Mouse (Mus musculus): ENCODE measurements around the gene Tbcd. TPM values are rescaled to one million over a fixed set of nuclear protein-coding genes. Genes with fewer than 3 reads are reported as not detected.

Tbcd gene
- total RNA-seq (2021): 10 to 100 TPM; 13.9 to 14.3 TPM
- long read RNA-seq, experiment 1, full-length matches to known transcripts: 1 of 2 reads
- long read RNA-seq, experiment 1, partial matches to known transcripts: 1 of 2 reads
- long read RNA-seq, experiment 1, other reads (novel, unspliced or antisense): 0 of 2 reads
- long read RNA-seq, experiment 2, partial matches to known transcripts: 0 of 2 reads
- long read RNA-seq, experiment 2, other reads (novel, unspliced or antisense): 2 of 2 reads

DNA sequence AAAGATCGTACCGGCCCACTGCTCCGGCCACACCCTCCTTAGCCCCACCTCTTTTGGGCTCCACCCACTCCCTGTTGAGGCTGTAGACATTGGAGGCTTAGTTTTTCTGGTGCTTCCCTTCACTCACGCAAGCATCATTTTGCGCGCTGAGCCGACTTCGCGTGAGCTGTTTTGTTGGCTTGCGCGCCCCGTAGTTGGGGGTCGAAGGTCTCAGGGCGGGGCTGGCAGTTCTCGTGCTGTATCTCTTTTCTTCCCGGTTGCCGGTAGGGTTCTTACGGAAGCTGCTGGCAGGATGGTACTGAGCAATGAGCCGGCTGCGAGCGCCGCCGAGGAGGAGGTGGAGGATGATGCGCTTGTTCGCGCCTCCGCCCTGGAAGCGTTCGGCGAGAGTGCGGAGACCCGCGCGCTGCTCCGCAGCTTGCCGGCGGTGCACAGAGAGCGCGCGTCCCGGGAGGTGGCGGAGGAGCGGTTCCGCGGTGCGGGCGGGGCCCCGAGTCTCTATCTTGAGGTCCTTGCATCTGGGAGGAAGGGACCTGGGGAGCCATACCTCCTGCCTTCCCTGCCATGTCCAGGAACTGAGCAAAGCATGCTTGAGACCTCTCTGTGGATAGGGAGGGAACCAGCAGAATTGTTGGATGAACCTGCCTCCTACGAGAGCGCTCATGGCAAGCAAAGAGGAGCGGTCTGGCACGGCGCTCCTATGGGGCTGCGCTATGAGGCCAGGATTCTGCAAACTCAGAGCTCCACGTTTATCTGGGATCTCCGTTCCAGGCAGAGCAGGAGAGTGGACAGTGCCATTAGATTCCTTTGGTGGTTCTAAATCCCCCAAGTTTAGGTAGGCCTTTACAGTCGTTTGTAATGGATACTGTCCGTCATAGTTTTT is at the start of gene Tbcd:
Gene Tbcd (plus strand): TSS at position 197 of the 883 bp plus-strand sequence.
- DNase-seq: peak; percentile 91 to 96
- intact Hi-C loops (cut with DNase I): no loop called here

DNA sequence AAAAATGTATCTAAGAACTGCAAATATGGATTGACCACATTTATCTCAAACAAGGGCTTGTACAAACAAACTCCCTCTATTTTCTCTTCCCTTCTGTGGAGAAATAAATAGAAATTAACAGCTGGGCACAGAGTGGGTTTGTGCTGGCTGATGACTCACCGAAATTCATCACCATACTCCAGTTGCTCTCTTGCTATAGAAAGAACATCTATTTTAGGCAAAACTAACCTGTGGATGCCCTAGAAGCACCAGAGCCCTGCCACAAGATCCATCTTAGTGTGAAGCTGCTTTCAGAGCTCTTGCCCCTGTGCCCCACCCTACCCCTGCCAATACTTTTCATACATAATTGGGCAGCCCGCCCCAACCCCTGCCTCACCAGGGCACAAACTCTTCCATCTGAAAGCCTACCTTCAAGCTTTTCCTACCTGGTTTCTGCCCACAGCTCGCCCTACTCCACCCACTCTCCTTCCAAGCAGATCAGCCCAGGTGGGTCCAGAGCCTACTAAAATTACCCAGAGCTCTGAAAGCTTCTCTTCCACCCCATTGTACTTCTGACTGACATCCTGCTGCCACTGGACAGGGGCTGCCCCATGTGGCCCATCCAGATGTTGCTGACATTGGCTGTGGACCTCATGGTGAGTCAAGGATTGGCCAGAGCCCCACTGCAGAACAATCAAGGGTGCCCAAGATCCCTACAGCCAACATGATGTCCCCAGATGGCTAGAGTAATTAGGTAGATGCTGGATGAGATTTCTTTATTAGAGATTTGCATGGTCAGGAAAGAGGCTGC is 44.2 kb upstream of the Tbcd start:
- intact Hi-C loops (cut with DNase I): no loop called here

DNA sequence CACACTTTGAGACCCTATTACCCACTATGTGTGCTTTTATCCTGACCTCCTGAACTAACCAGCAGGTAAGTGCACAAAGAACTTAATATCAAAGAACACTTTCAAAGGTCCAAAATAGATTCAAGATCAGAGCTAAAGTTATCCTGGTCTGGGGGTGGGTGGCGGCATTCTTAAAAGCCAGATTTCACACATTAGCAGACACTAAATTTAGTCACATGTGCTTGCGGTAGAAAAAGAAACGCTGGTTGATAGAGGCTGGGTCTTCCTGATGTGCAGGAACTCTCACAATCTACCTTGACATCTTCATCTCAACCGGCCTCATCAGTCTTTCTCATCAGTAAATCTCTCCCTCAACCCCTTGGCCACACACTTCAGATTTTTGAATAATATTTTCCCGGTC is 37.0 kb upstream of the Tbcd start:
- intact Hi-C loops (cut with DNase I): no loop called here
- no peak for DNase-seq

More for the DNA sequence above, 44.2 kb upstream of the Tbcd start:
- DNase-seq: no peak

DNA sequence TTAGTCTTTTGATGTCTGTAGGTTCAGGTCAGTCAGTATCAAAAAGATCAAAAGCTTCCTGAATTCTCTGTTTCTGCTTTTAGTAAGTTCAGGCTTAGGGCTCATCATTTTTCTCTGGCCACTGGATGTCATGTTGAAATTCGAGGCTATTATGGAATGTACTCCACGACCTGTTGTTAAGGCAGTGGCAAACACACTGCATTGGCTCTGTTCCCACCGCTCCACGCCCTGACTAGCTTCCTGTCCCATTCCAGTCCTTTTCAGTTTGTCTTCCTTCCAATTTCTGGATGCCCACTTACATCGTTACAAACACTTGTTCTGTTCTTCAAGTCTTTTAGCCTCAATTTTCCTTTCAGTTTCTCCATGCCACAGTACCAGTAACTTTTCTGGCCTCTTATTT is 36.4 kb upstream of the Tbcd start:
- no peak for DNase-seq

DNA sequence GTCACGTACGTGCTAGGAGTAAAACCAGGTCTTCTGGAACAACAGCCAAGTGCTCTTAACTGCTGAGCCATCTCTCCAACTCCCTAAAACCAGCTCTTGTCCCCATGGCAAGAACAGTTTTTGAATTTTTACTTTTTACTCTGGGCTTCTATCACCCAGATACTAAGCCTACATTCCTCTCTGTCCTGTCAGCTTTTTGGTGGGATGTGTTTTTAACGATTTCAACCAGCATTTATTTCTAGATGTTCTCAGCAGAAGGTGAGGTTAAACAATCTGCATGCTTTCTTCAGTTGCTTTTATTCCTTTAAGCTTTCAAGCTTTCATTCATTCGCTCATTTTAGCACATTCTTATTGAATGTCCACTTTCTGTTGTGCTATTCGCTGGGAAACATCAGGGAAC is 33.8 kb upstream of the Tbcd start:
- intact Hi-C loops (cut with DNase I): loop anchor here (2.0 kb wide), 1 partner anchor 29 kb away; the partner anchor contains the start of gene Rab40b

More for the DNA sequence above, 36.4 kb upstream of the Tbcd start:
- intact Hi-C loops (cut with DNase I): no loop called here

DNA sequence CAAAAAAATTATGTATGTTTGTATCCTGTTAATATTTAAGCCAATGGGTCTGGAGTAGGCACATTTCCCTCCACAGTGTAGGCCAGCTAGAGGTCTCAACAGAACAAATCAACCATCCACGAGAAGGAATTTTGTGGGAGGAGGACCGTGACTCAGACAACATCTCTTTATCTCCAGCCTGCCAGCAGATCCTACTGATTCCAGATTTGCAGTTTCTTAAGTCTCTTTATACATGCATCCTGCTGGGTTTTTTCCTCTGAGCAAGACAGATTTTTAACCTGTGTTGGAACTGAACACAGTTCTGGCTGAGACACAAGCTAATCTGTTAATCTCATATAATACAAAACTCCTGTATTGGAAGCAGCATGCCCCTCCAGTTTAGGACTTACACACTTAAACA is 32.8 kb upstream of the Tbcd start:
- intact Hi-C loops (cut with DNase I): loop anchor here (2.0 kb wide), 1 partner anchor 30 kb away; the partner anchor contains the start of gene Rab40b
- DNase-seq: no peak

More for the DNA sequence above, 33.8 kb upstream of the Tbcd start:
- DNase-seq: no peak

DNA sequence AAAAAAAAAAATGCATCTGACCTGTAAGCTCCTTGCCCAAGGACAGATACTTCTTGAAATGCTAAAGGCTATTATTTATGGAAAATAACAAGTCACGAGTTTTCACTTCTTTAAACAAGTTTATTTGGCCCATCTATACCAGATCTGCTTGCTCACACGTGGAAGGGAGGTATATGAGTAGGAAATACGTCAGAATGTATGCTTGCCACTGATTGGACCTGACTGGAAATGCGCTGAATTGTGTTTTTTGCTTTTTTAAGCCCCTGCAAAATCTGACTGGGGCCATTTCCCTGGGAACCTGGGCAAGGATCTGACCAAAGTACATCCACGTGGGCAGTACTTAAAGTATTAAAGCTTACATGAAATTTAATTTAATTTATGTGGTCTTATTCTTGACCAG is 31.4 kb upstream of the Tbcd start:
- intact Hi-C loops (cut with DNase I): loop anchor here (5.0 kb wide), 1 partner anchor 68 kb away; the partner anchor contains the start of gene Wdr45b
- DNase-seq: no peak

DNA sequence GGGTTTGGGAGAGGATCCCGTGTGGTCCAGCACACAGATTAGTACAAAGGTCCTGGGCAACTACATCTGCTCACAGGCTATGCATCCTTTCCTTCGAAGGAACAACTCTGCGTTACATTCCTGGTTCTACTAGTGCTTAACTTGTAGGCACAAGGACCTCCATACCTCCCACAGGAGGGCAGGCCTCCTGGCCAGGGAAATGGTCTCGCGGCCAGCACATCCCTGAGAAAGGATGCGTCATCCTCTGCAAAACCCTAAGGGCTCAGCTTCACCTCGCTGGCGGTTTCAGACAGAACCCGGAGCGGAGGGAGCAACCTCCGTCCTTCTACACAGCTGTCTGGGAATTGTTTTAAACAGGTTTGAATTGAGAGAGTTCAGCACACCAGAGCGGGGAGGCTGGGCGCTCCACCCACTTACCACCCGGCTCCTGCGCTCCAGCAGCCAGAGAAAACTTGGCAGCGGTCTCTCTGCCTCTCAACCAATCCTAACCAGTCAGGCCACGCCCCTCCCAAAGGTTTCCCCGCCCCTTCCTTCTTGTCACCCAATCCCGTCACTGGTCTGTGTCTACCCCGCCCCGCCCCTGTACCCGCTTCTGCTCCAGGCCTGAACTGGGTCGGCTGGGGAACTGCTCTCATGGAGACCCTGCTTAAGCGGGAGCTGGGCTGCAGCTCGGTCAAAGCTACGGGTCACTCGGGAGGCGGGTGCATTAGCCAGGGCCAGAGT is 30.8 kb upstream of the Tbcd start, which contains the start of gene Fn3krp:
Gene Fn3krp (plus strand): TSS at position 572 of the 723 bp plus-strand sequence.
- intact Hi-C loops (cut with DNase I): loop anchor here (5.0 kb wide), 1 partner anchor 69 kb away; the partner anchor contains the start of gene Wdr45b
- DNase-seq: peak; percentile 97 to 99

DNA sequence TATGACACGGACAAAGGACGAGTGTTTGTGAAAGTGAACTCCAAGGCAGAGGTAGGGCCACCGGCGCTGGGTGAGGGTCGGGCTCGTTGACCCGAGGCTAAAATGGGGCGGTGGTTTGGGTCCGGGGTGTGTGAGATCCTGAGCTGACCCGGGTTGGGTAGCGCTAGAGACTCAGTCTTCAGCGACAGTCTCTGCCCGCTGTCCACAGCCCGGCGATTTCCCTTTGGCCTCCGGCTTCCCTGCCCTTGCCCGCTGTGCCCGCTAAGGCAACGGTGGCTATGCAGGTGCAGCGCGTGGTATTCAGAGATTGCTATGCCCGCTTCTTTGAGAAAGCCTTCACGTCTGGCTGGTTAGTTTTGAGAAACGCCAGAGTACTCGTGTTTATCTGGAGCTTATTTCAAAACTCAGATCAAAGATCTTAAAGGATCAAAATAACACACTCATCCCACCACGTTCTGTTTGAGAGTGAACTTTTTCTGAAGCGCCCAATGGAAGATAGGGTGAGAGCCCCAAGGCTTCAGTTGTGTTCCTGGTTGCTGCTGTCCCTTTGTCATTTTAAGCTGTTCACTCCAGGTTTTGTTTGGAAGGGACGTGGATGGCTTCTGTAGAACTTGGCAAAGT is 30.1 kb upstream of the Tbcd start:
- intact Hi-C loops (cut with DNase I): loop anchor here (5.0 kb wide), 1 partner anchor 69 kb away; the partner anchor contains the start of gene Wdr45b
- DNase-seq: no peak

DNA sequence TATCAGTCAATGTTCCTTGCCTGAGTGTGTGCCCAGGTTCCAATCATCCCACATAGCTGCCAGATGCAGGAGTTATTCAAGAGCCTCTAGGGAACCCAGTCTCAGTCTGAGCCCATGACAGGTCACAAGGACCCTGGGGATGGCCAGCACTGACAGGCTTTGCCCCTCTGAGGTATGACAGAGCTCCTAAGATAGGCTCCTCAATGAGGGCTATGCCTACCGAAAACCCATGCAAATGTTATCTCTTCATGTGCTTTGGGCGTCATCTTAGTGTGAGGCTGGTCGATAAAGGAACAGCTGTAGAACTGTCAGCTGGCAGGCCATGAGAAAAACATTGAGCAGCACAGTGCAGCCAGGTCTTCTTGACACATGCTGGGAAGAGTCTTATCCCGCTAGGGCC is 18.4 kb upstream of the Tbcd start:
- DNase-seq: no peak
- intact Hi-C loops (cut with DNase I): no loop called here

DNA sequence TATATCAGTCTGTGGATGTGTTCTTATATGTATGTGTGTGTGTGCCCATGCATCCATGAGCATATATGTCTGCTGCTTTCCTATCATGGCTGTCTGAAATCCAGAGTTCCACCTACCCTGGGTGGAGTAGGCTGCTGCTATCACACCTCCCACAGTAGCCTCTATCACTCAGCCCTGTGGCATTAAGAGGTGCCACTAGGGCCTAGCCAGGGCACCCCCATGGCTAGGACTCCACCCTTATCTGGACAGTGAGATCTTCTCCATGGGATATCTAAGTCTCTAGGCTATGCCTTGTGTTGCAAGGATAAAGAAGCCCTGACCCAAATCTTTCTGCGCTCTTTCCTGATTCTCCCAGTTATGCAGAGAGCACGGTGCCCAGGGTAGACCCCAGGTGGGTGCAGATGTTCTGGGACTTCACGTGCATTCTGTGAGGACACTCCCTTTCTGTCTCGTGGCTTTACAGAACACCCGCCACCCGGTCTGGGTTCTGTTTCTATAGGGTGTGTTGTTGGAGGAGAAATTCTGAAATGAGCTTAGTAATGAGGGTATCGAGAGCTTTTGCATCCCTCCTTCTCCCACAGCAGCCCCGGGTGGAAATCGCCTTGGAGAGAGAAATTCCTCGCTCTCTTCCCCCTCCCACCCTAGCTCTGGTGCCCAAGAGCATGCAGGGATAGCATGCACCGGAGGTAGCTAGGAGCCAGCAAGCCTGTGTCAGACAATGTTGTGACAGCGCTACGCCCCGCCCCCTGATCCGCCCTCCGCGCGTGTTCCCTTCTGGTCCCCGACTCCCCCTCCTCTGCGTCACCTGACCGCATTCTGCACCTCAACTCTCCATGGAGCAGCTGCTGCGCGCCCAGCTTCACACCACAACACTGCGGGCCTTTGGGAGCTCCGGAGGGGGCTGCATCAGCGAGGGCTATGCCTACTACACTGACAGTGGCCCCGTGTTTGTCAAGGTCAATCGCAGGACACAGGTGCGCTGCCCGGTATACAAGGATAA is 17.3 kb upstream of the Tbcd start, which contains the start of gene Fn3k:
Gene Fn3k (plus strand): TSS at position 758 of the 1,000 bp plus-strand sequence.
- intact Hi-C loops (cut with DNase I): no loop called here
- DNase-seq: peak; percentile 87

DNA sequence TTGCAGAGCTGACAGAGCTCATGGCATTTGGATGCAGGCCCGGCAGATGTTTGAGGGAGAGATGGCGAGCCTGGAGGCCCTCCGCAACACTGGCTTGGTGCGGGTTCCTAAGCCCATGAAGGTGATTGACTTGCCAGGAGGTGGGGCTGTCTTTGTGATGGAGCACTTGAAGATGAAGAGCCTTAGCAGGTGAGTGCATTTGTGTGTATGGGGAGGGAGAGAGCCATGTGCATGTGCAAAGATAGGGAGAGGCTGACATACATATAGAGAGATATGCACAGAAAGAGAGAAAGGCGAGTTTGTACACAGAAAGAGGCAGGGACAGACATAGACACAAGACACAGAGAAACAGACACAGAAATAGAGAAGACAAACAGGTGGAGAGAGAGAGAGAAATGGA is 14.5 kb upstream of the Tbcd start:
- intact Hi-C loops (cut with DNase I): no loop called here
- no peak for DNase-seq

DNA sequence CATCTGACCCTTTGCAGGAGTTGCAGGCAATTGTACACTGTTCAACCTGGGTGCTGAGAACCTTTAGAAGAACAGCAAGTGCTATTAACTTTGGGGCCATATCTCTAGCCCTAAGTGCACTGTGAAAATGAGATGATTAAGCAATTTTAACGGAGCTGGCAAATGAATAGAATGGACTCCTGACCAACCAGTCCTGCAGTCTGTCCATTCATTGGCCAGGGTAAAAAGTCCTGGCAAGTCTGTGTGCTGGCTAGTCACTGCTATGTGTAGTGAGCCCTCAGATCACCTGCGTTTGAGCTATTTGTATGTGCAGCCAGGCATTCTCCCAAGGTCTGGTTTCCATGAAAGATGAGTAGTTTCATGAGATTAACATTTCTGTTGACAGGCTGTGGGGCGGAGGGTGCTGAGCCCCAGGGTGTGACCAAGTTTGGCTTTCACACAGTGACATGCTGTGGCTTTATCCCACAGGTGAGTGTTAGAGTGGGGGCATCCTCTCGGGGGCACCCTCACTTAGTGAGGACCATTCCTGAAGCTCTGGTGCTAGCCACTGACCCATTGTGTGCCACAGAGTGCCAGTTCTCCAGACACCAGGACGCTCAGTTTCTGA is 12.0 kb upstream of the Tbcd start:
- DNase-seq: no peak
- intact Hi-C loops (cut with DNase I): no loop called here

DNA sequence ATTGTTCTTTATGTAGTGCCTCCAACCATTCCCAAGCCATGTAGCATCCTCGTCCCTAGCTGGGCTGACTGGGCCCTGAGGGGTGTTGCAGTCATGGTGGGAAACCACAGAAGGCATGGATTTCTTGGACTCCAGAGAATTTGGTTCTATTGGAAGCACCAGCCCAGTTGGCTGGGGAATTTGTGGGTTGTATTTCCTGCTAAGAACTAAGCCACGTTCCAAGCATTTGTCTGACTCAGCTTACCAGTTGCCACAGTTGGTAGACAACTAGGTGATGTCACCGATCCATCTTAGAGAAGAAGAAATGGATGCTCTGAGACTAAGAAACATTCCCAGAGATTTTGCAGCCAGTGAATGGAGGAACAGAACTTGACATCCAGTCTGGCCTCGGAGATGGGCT is 10.1 kb upstream of the Tbcd start:
- intact Hi-C loops (cut with DNase I): no loop called here
- DNase-seq: no peak

DNA sequence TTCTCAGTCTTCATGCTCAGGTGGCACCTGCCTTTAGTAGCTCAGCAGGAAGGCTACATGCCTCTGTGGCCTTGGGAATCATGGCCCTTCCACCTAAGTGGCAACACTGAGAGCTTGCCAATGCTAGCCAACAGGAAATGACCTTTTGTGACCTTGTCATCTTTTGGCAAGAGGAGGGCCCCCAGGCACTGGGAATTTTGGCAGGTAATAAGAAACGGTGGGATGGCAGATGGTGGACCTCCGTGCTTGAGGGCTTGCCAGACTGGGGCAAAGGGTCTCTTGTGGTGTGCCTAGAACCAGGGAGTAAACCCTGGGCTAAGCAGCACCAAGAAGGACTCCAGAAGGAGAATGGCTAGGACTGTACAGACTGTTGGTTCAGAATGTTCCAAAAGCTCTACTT is 9.7 kb upstream of the Tbcd start:
- intact Hi-C loops (cut with DNase I): no loop called here
- DNase-seq: no peak

DNA sequence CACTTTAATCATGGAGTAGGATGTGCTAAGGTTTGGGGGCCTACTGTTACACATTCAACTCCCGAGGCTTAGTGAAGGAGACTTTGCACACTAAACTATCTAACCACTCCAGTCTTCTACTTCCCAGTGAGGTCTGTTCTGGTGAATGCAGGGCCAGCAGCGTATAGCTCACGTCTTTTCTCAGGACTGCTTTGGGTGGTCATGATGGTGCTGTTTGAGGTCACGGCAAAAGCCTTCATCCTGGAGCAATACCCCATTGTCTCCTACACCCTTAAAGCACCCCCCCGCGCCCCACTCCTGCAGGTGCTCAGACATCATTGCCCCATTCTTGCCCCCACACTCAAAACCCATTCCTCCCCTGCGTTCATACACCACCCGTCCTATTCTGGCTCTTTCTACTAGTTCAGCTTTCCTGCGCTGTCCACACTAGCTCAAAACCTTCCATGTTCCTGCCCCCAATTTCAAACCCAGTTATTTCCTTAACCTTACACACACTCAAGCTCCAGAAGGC is 478 bp upstream of the Tbcd start:
- no peak for DNase-seq
- intact Hi-C loops (cut with DNase I): no loop called here

DNA sequence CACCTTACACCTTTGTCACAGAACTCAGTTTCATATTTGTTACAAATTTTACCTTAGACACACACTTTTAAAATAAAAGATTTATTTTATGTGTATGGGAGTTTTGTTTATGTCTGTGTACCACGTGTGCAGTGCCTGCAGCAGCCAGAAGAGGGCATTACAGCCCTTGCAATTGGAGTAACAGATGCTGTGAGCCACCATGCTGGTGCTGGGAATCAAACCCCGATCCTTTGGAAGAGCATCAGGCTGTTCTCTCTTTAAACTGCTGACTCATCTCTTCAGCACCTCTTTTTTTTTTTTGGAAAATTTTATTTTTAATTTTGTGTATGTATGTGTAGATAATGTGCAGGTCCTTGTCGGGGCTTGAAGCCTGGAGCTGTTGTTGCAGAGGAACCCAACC is 6.1 kb downstream of the Tbcd start:
- intact Hi-C loops (cut with DNase I): no loop called here
- DNase-seq: no peak

DNA sequence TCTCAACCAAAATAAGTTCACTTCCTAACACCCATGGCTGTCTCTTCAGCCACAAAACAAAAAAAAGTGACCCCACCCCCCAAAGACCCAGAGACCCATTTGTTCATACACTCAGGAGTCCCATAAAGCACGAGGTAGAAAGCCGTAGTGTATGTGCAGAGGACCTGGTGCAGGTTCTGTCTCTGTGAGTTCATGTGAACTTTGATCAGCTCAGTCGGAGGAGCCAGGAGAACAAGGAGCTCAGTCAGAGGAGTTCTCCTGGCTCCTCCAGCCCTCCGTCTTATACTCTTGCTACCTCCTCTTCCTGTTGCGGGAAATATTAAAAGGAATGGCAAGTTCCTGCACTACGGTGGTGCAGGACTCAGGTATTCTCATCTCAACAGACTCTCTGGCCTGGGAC is 15.7 kb downstream of the Tbcd start:
- intact Hi-C loops (cut with DNase I): no loop called here
- no peak for DNase-seq

Measured in heart, postnatal 14 days (tissue).